Mouse (Mus musculus) kidney, adult 2 months (tissue): ENCODE results near the gene Kif1a.

Experiments
- CTCF ChIP-seq: fragments of 200-500 bp; conservative IDR thresholded peaks from 2 replicates; pipeline ENCODE4 v1.5.1; 2011; ENCODE audit warnings: low read depth, mild to moderate bottlenecking, control low read depth, low read length, moderate library complexity, mixed read lengths; ENCODE audit not compliant: insufficient read depth, insufficient read length
- POLR2A ChIP-seq: fragments of 200-500 bp; IDR thresholded peaks from one replicate; pipeline ENCODE4 v1.6.1; 2011; ENCODE audit warnings: low read depth, low read length, control low read depth

- TF ChIP-seq CTCF, result no peak
- TF ChIP-seq POLR2A, result no peak
Measured at GRCm38 (mm10) chr1:92992214-92992855, 109.4 kb downstream of the Kif1a start.
